Mouse (Mus musculus) lung, embryonic 14.5 days (tissue): ENCODE data around the gene Rfc5. TPM values are rescaled to one million over a fixed set of nuclear protein-coding genes. Genes with fewer than 3 reads are reported as not detected.
A peak's percentile ranks its signal among the peaks of the same experiment; 100 is the strongest.
"Not testable (repeated sequence)": the region's sequence is repeated elsewhere in the genome, so short reads cannot be mapped to it uniquely, and the experiment has no call there.

Source experiments
- ATAC-seq: fragments of 200-750 bp; cut with Nextera tagmentation; 2 replicates; pipeline ENCODE4 v1.8.0; 2017; ENCODE audit warnings: mild to moderate bottlenecking, moderate TSS enrichment, moderate library complexity; ENCODE audit not compliant: insufficient read depth
- DNase-seq: peaks from one replicate; pipeline ENCODE4 v3.0.0-alpha.2; 2015
- H3K27ac ChIP-seq: fragments of 300-500 bp; sonication (generic); 2 replicates; pipeline ENCODE4 v1.5.1; 2014; ENCODE audit warnings: low read depth, mild to moderate bottlenecking, moderate library complexity
- H3K27me3 ChIP-seq: fragments of 300-500 bp; sonication (generic); 2 replicates; pipeline ENCODE4 v1.6.1; 2014; ENCODE audit warnings: low read length, control low read depth; ENCODE audit not compliant: insufficient read depth
- H3K36me3 ChIP-seq: fragments of 300-500 bp; sonication (generic); 2 replicates; pipeline ENCODE4 v1.6.1; 2014; ENCODE audit warnings: control low read depth; ENCODE audit not compliant: insufficient read depth
- H3K4me1 ChIP-seq: fragments of 300-500 bp; sonication (generic); 2 replicates; pipeline ENCODE4 v1.6.1; 2014; ENCODE audit warnings: antibody characterized with exemption, control low read depth; ENCODE audit not compliant: insufficient read depth
- H3K4me2 ChIP-seq: fragments of 300-500 bp; sonication (generic); 2 replicates; pipeline ENCODE4 v1.6.1; 2014; ENCODE audit warnings: mild to moderate bottlenecking
- H3K4me3 ChIP-seq: fragments of 300-500 bp; sonication (generic); 2 replicates; pipeline ENCODE4 v1.5.1; 2014; ENCODE audit warnings: low read depth, low read length
- H3K9ac ChIP-seq: fragments of 300-500 bp; sonication (generic); 2 replicates; pipeline ENCODE4 v1.6.1; 2014
- H3K9me3 ChIP-seq: fragments of 300-500 bp; sonication (generic); 2 replicates; pipeline ENCODE4 v1.6.1; 2016; ENCODE audit warnings: low read depth, low read length, control low read depth
- CTCF ChIP-seq: IDR thresholded peaks from 2 replicates; pipeline ENCODE4 v1.5.1; 2016; ENCODE audit warnings: antibody characterized with exemption, low read depth
- WGBS: fragments of 180-500 bp; shearing (Covaris S2); extraction: QIAGEN DNeasy Blood & Tissue Kit; methylation state at CpG from one replicate; pipeline ENCODE4 v1.1.7; 2014; 5-methylcytosine and 5-hydroxymethylcytosine counted together
- polyA plus RNA-seq: library from polyadenylated mRNA; unstranded; fragments of >200 nt; fragmentation: Nextera tagmentation; extraction: Ambion mirVana; gene quantifications from 2 replicates; pipeline ENCODE4 v1.2.1, GENCODE M21; 2014

Gene Rfc5
- polyA plus RNA-seq, 1 experiment from 2014 or later = 145 TPM

GRCm38 (mm10) chr5:117395834-117396233 is 7.0 kb upstream of the Rfc5 start:
- Histone ChIP-seq H3K4me2 (no peak overlapping the region), H3K27ac (no peak overlapping the region), H3K4me3 (no peak overlapping the region), H3K36me3 (no peaks in the 10 kb centered on the region), H3K4me1 (no peaks in the 10 kb centered on the region), H3K9me3 (no peaks in the 10 kb centered on the region), H3K9ac (no peak overlapping the region), H3K27me3 (no peaks in the 10 kb centered on the region)
- TF ChIP-seq CTCF = no peak
- WGBS = 83% methylated on average over 5 of the region's 5 CpGs
- DNase-seq (no peak), ATAC-seq (no peak)

GRCm38 (mm10) chr5:117390895-117391294 is 2.0 kb upstream of the Rfc5 start:
- DNase-seq (no peak), ATAC-seq (no peak)
- Histone ChIP-seq H3K9ac (no peak overlapping the region), H3K4me2 (no peak overlapping the region), H3K4me3 (no peak overlapping the region), H3K36me3 (peaks cover 12% of the 10 kb centered on the region), H3K27ac (no peak overlapping the region), H3K4me1 (0 out of 2 replicates have a peak, but pooled peaks cover 9% of the 10 kb centered on the region), H3K9me3 (no peaks in the 10 kb centered on the region), H3K27me3 (no peaks in the 10 kb centered on the region)
- no peak for TF ChIP-seq CTCF
- WGBS = 87% methylated on average over 1 of the region's 1 CpGs

DNA sequence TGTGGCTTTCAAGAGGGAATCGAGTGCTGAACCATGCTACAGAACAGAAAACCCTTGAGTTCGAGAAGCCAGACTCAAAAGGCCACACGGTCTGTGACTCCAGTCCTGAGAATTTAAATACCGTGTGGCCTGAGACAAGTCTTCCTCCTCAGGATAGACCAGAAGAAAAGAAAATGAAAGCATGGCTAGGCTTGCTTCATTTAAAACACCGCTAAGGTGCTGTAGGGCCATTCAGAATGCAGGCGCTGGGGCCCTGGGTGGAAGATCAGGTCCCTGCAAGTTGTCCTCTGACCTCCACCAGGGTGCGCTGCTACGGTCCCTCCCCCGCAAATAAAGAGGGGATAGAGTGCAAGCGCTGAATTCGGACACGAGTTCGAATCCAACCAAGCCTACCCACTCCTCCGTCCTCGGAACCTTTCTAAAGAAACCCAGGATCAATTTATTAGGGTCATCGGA is 523 bp downstream of the Rfc5 start:
- H3K4me3 ChIP-seq = peak overlapping the region; percentile 73
- DNase-seq = peak; percentile 72
- 5% methylated on average over 16 of the region's 16 CpGs for WGBS

GRCm38 (mm10) chr5:117383198-117383597 is 5.6 kb downstream of the Rfc5 start:
- no peak overlapping the region for H3K27ac ChIP-seq
- no peak overlapping the region for H3K4me2 ChIP-seq
- WGBS = 75% methylated on average over 12 of the region's 12 CpGs
- peaks cover 85% of the 10 kb centered on the region for H3K36me3 ChIP-seq
- H3K4me3 ChIP-seq = no peak overlapping the region
- no peak for TF ChIP-seq CTCF
- DNase-seq (no peak), ATAC-seq (no peak)
- no peaks in the 10 kb centered on the region for H3K27me3 ChIP-seq
- H3K9ac ChIP-seq = no peak overlapping the region
- H3K4me1 ChIP-seq = 0 out of 2 replicates have a peak, but pooled peaks cover 9% of the 10 kb centered on the region
- H3K9me3 ChIP-seq = no peaks in the 10 kb centered on the region

More for the DNA sequence above, 523 bp downstream of the Rfc5 start:
- no peaks in the 10 kb centered on the region for H3K9me3 ChIP-seq
- ATAC-seq = peak; percentile 50
- peak; percentile 62 for TF ChIP-seq CTCF
- peak overlapping the region; percentile 73 for H3K4me2 ChIP-seq
- H3K4me1 ChIP-seq = 0 out of 2 replicates have a peak, but pooled peaks cover 9% of the 10 kb centered on the region
- peaks cover 37% of the 10 kb centered on the region for H3K36me3 ChIP-seq
- H3K9ac ChIP-seq = peak overlapping the region; percentile 86
- peak overlapping the region; percentile 80 for H3K27ac ChIP-seq
- no peaks in the 10 kb centered on the region for H3K27me3 ChIP-seq

DNA sequence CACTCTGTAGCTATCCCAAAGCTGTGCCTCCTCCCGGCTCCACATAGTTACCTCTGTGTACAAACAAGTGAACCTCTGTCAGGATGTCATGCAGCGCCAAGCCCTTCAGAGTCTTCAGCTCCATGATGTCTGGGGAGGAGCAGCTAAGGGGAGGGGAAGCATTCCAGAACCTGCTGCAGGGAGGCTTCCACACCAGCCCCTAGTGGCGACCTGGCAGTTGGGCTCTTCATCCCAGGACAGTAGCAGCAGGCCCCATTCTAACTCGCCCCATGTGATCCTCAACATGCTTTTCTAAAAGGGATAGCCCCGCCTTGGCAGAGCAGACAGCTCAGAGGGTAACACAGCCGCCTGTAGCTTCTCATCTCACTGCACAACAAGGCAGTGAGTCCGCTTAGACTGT is 7.1 kb downstream of the Rfc5 start:
- Histone ChIP-seq H3K27me3 (no peaks in the 10 kb centered on the region), H3K4me2 (no peak overlapping the region), H3K27ac (no peak overlapping the region), H3K4me3 (no peak overlapping the region), H3K9me3 (no peaks in the 10 kb centered on the region), H3K4me1 (no peaks in the 10 kb centered on the region), H3K9ac (no peak overlapping the region), H3K36me3 (peaks cover 89% of the 10 kb centered on the region)
- no peak for ATAC-seq
- 0 out of 2 replicates have a peak, but pooled peaks have one; percentile 16 for TF ChIP-seq CTCF
- 73% methylated on average over 7 of the region's 7 CpGs for WGBS
- DNase-seq = no peak

DNA sequence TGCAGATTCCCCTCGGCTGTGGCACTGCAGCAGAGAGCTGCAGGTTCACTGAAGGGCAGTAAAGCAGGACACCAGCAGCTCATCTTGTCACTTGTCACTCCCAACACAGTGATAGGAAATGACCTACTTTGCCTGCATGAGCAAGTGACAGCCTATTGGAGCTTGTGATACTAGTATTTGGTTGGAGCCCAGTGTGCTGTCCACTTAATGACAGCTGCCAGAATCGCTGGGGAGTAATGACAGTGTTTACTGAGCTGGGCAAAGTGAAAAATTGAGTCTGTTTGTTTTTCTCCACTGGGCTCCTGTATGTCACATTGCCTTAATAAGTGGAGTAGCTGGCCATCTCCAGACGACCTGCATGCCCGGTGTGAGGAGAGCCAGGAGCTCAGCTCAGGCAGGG is 8.6 kb downstream of the Rfc5 start:
- 61% methylated on average over 4 of the region's 4 CpGs for WGBS
- H3K4me1 ChIP-seq = no peaks in the 10 kb centered on the region
- ATAC-seq (no peak), DNase-seq (no peak)
- H3K36me3 ChIP-seq = peaks cover 88% of the 10 kb centered on the region
- H3K27ac ChIP-seq = no peak overlapping the region
- no peaks in the 10 kb centered on the region for H3K9me3 ChIP-seq
- H3K9ac ChIP-seq = no peak overlapping the region
- H3K27me3 ChIP-seq = no peaks in the 10 kb centered on the region
- H3K4me2 ChIP-seq = no peak overlapping the region
- TF ChIP-seq CTCF = no peak
- H3K4me3 ChIP-seq = no peak overlapping the region

DNA sequence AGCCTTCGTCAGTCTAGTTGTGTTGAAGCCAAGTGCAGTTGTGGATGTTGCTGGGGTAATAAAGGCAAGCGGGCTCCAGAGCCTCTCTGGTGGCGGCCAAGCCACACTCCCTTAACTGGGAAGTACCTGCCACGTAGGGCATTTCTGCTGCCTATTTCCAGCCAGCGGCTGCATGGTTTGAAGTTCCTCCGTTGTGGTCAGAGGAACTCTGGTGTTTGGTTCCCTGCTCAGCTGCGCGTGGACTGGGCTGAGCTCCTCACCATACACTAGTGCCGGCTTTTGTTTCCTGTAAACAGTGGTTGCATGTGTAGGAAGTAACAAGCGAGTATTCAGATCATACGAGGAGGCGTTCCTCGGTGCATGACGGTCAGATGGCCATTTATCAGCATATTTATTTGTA is 11.1 kb downstream of the Rfc5 start:
- H3K4me2 ChIP-seq, H3K9ac ChIP-seq, H3K4me3 ChIP-seq, ATAC-seq, DNase-seq, H3K4me1 ChIP-seq, H3K9me3 ChIP-seq, H3K27me3 ChIP-seq, H3K27ac ChIP-seq: not testable (repeated sequence)
- 87% methylated on average over 14 of the region's 14 CpGs for WGBS
- H3K36me3 ChIP-seq = peaks cover 86% of the 10 kb centered on the region

GRCm38 (mm10) chr5:117376331-117376761 is 12.5 kb downstream of the Rfc5 start:
- H3K9me3 ChIP-seq = no peaks in the 10 kb centered on the region
- H3K27ac ChIP-seq = no peak overlapping the region
- no peak overlapping the region for H3K9ac ChIP-seq
- no peak for ATAC-seq
- no peaks in the 10 kb centered on the region for H3K27me3 ChIP-seq
- WGBS = 77% methylated on average over 11 of the region's 11 CpGs
- no peak for DNase-seq
- no peaks in the 10 kb centered on the region for H3K4me1 ChIP-seq
- TF ChIP-seq CTCF = no peak
- H3K36me3 ChIP-seq = peaks cover 85% of the 10 kb centered on the region
- no peak overlapping the region for H3K4me3 ChIP-seq
- H3K4me2 ChIP-seq = no peak overlapping the region
